Mouse (Mus musculus): Measurements from ENCODE around the gene Fam102a. TPM values are rescaled to one million over a fixed set of nuclear protein-coding genes. Genes with fewer than 3 reads are reported as not detected.

The Fam102a gene
- polyA plus RNA-seq, 1 experiment from 2014 or later, result 6.8 TPM

GRCm38 (mm10) chr2:32596725-32597124 lies 61.6 kb downstream of the Fam102a start:
- H3K27ac ChIP-seq (replicated peaks), result no peak overlapping the region
- peaks cover 6% of the 10 kb centered on the region for H3K4me1 ChIP-seq
- no peaks in the 10 kb centered on the region for H3K9me3 ChIP-seq (replicated peaks)
- H3K4me3 ChIP-seq, result no peak overlapping the region
- H3K36me3 ChIP-seq, result peaks cover 3% of the 10 kb centered on the region; the same call in 1 of the 2 replicates
- 91% methylated on average over 13 of the region's 13 CpGs for WGBS
- H3K27me3 ChIP-seq (ENCODE audit: low read depth, poor library complexity, severe bottlenecking), result no peaks in the 10 kb centered on the region
- DNase-seq (ENCODE audit: low spot score), result no peak

DNA sequence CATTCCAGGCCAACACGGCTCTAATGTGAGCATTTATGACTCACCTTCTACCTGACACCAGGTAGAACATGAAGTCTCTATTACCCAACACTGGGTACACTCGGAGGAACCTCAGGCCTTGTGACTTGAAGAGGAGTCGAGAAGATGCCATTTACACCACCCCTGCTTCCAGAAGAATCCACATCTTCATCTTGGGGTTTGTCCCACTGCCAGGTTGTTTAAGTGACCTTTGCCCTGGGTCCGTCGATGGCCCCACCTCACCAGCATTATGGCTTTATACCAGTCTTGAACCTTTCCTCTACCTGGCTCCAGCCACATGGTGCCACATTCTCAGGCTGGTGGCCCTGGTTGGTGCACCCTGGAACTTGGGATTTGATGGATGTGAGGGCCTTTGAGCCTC lies 62.1 kb downstream of the Fam102a start:
- DNase-seq (ENCODE audit: low spot score), result no peak
- Histone ChIP-seq H3K27me3 (ENCODE audit: low read depth, poor library complexity, severe bottlenecking) (no peaks in the 10 kb centered on the region), H3K36me3 (peaks cover 3% of the 10 kb centered on the region; the same call in 1 of the 2 replicates), H3K4me1 (peaks cover 11% of the 10 kb centered on the region), H3K4me3 (no peak overlapping the region), H3K27ac (replicated peaks) (0 out of 2 replicates have a peak overlapping the region, but pooled peaks have one; percentile 6), H3K9me3 (replicated peaks) (no peaks in the 10 kb centered on the region)
- 86% methylated on average over 5 of the region's 5 CpGs for WGBS

DNA sequence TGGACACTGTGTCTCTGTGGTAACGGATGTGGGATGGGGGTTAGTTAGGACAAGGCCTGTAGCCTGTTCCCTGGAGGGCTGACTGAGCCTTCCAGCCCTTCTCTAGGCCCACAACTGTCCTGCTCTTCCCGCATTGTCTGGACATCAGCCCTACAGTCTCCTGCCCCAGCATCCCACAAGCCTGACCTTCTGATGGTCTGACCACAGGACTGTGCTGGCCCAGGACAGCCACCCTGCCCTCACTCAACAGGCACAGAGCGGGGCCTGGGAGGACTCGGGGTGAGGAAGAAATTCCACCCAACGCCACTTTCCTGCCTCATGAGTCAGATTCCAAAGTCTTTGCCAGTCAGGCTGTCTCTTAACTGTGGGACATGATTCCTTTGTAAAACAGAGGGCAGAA lies 62.6 kb downstream of the Fam102a start:
- H3K36me3 ChIP-seq, result peaks cover 3% of the 10 kb centered on the region; the same call in 1 of the 2 replicates
- H3K9me3 ChIP-seq (replicated peaks), result no peaks in the 10 kb centered on the region
- H3K27me3 ChIP-seq (ENCODE audit: low read depth, poor library complexity, severe bottlenecking), result no peaks in the 10 kb centered on the region
- WGBS, result 93% methylated on average over 5 of the region's 5 CpGs
- H3K27ac ChIP-seq (replicated peaks), result peak overlapping the region; percentile 6; the same call in 1 of the 2 replicates
- no peak for DNase-seq (ENCODE audit: low spot score)
- H3K4me1 ChIP-seq, result peaks cover 16% of the 10 kb centered on the region
- no peak overlapping the region for H3K4me3 ChIP-seq

DNA sequence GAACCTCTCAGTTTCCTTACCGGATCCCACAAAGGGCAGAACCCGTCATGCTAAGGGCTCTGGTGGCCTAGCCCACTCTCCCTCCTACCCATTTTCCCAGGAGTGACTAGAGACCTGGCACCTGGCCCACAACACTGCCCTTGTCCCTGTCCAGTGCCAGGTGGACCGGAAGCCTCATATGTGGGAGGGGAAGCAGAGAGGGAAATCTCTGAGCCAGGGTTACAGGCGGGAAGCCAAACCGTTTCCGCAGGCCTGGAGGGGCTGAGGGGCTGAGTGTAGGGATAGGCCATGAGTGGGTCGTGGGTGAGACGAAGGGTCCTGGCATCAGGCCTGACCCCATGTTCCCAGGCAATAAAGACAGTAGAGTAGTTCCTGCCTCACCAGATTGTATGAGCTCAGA lies 63.4 kb downstream of the Fam102a start:
- Histone ChIP-seq H3K9me3 (replicated peaks) (no peaks in the 10 kb centered on the region), H3K36me3 (peaks cover 3% of the 10 kb centered on the region; the same call in 1 of the 2 replicates), H3K27me3 (ENCODE audit: low read depth, poor library complexity, severe bottlenecking) (no peaks in the 10 kb centered on the region), H3K27ac (replicated peaks) (no peak overlapping the region), H3K4me3 (no peak overlapping the region), H3K4me1 (peaks cover 17% of the 10 kb centered on the region)
- WGBS, result 95% methylated on average over 8 of the region's 8 CpGs
- no peak for DNase-seq (ENCODE audit: low spot score)

DNA sequence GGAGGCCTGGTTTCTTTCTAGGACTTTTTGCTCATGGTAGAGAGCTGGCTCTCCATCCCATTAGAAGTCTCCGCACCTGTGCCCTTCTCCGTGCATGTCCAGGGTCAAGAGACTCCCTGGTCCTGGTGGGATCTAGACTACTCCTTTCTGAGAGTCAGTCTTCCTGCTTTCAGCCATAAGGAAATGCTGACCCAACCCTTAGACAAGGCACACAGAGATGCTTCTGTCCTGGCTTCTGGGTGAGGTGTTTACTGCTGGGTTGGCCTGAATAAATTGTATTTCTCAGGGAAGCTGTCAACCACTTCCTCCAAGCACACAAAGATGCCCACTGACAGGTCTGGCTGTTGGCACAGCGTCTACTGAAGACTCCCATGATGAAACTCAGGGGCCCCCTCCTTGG lies 64.3 kb downstream of the Fam102a start, which contains the start of gene St6galnac6:
St6galnac6 (plus strand) TSS at position 301 of the 400 bp plus-strand sequence.
- H3K36me3 ChIP-seq, result no peaks in the 10 kb centered on the region
- H3K4me1 ChIP-seq, result peaks cover 17% of the 10 kb centered on the region
- WGBS, result 97% methylated on average over 3 of the region's 3 CpGs
- H3K27me3 ChIP-seq (ENCODE audit: low read depth, poor library complexity, severe bottlenecking), result no peaks in the 10 kb centered on the region
- H3K9me3 ChIP-seq (replicated peaks), result no peaks in the 10 kb centered on the region
- no peak within 1 kb of the TSS for H3K27ac ChIP-seq (replicated peaks)
- H3K4me3 ChIP-seq, result no peak within 1 kb of the TSS
- no peak for DNase-seq (ENCODE audit: low spot score)

GRCm38 (mm10) chr2:32601417-32602065 lies 66.4 kb downstream of the Fam102a start:
- H3K4me3 ChIP-seq, result no peak overlapping the region
- H3K27ac ChIP-seq (replicated peaks), result 0 out of 2 replicates have a peak overlapping the region, but pooled peaks have one; percentile 9
- no peaks in the 10 kb centered on the region for H3K27me3 ChIP-seq (ENCODE audit: low read depth, poor library complexity, severe bottlenecking)
- peaks cover 19% of the 10 kb centered on the region for H3K4me1 ChIP-seq
- 36% methylated on average over 8 of the region's 8 CpGs for WGBS
- no peaks in the 10 kb centered on the region for H3K9me3 ChIP-seq (replicated peaks)
- H3K36me3 ChIP-seq, result no peaks in the 10 kb centered on the region
- DNase-seq (ENCODE audit: low spot score), result no peak

DNA sequence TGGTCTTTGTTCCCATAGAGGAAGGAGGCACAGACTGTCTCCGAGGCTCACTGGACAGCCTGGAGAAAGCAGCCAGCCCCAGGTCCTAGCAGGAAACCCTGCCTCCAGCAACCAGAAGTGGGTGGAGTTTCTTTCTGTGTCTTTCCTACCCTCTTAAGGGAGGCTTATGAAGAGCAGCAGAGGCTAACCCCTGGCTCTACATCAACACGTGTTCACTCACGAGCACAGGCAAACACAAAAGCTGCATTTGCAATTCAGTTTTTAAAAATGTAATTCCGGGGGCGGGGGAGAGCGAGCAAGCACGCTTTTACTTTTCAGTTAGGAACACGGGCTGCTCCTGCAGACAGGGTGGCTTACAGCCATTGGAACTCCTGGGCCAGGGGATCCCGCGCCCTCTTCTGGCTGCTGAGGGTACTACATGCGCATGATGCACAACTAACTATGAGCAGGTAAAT lies 67.5 kb downstream of the Fam102a start:
- H3K4me1 ChIP-seq, result peaks cover 30% of the 10 kb centered on the region
- 1% methylated on average over 11 of the region's 11 CpGs for WGBS
- DNase-seq (ENCODE audit: low spot score), result peak; percentile 89
- H3K9me3 ChIP-seq (replicated peaks), result no peaks in the 10 kb centered on the region
- peak overlapping the region; percentile 64 for H3K27ac ChIP-seq (replicated peaks)
- H3K36me3 ChIP-seq, result no peaks in the 10 kb centered on the region
- H3K27me3 ChIP-seq (ENCODE audit: low read depth, poor library complexity, severe bottlenecking), result peaks cover 4% of the 10 kb centered on the region
- peak overlapping the region; percentile 50 for H3K4me3 ChIP-seq

- WGBS, result 55% methylated on average over 10 of the region's 10 CpGs
- no peak for DNase-seq (ENCODE audit: low spot score)
- no peak overlapping the region for H3K4me3 ChIP-seq
- peaks cover 45% of the 10 kb centered on the region for H3K4me1 ChIP-seq
- H3K27ac ChIP-seq (replicated peaks), result no peak overlapping the region
- H3K36me3 ChIP-seq, result no peaks in the 10 kb centered on the region
- peaks cover 12% of the 10 kb centered on the region for H3K27me3 ChIP-seq (ENCODE audit: low read depth, poor library complexity, severe bottlenecking)
- no peaks in the 10 kb centered on the region for H3K9me3 ChIP-seq (replicated peaks)
These were observed 69.5 kb downstream of the Fam102a start for GRCm38 (mm10) chr2:32604631-32605030.

GRCm38 (mm10) chr2:32606161-32607142 lies 71.3 kb downstream of the Fam102a start:
- Histone ChIP-seq H3K4me1 (peaks cover 52% of the 10 kb centered on the region), H3K27ac (replicated peaks) (peak overlapping the region; percentile 89)

DNA sequence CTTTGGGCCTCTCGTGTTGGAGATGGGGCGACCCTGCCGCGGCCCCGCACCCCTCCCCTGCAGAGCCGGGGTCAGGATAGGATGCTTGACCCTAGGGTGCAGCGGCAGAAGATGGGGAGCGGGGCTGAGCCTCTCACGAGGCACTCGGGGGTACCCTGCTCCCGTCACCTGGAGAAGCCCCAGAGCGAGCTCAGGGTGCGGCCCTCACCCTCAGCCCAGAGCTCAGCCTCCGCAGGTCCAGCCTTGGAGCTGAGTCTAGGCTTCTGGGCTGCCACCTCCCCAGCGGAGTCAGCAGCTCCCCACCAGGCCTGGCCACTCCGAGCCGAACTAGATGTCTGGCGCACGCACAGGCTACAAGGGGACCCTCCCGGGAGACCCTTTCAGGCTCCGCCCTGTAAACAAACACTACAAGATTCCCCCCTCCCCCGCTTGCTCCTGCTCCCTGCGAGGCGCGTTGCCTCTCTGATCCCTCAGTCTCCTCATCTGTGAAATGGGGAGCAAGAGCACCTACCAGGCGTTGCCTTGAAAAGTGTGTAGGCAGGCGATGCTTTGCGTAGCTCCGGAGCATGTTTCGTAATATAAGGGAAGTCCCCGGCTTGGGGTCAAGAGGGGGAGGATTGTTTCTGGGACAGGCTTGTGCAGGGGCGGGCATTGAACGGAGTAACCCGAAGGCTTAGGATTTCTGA lies 72.3 kb downstream of the Fam102a start:
- H3K4me1 ChIP-seq, result peaks cover 42% of the 10 kb centered on the region
- peak overlapping the region; percentile 78 for H3K4me3 ChIP-seq
- H3K36me3 ChIP-seq, result peaks cover 3% of the 10 kb centered on the region; the same call in 1 of the 2 replicates
- peak; percentile 58 for DNase-seq (ENCODE audit: low spot score)
- 7% methylated on average over 34 of the region's 34 CpGs for WGBS
- H3K9me3 ChIP-seq (replicated peaks), result no peaks in the 10 kb centered on the region
- peaks cover 12% of the 10 kb centered on the region for H3K27me3 ChIP-seq (ENCODE audit: low read depth, poor library complexity, severe bottlenecking)
- peak overlapping the region; percentile 89 for H3K27ac ChIP-seq (replicated peaks)

More at GRCm38 (mm10) chr2:32606161-32607142, 71.3 kb downstream of the Fam102a start:
- Histone ChIP-seq H3K36me3 (no peaks in the 10 kb centered on the region), H3K9me3 (replicated peaks) (no peaks in the 10 kb centered on the region), H3K4me3 (peak overlapping the region; percentile 78), H3K27me3 (ENCODE audit: low read depth, poor library complexity, severe bottlenecking) (peaks cover 12% of the 10 kb centered on the region)
- peak; percentile 83 for DNase-seq (ENCODE audit: low spot score)
- 12% methylated on average over 55 of the region's 55 CpGs for WGBS

- Histone ChIP-seq H3K9me3 (replicated peaks) (no peaks in the 10 kb centered on the region), H3K4me1 (peaks cover 38% of the 10 kb centered on the region), H3K27me3 (ENCODE audit: low read depth, poor library complexity, severe bottlenecking) (peaks cover 12% of the 10 kb centered on the region), H3K27ac (replicated peaks) (peak overlapping the region; percentile 29; the same call in 1 of the 2 replicates), H3K4me3 (peak overlapping the region; percentile 78), H3K36me3 (peaks cover 10% of the 10 kb centered on the region; the same call in 1 of the 2 replicates)
- 9% methylated on average over 25 of the region's 25 CpGs for WGBS
- DNase-seq (ENCODE audit: low spot score), result peak; percentile 70
These were observed 73.1 kb downstream of the Fam102a start for GRCm38 (mm10) chr2:32608141-32608777.
